9 mouse cellular contexts compared by ENCODE assay signal in genomic region chr10:8133451-8133952, GRCm38 (mm10).
A peak's percentile ranks its signal among the peaks of the same experiment; 100 is the strongest.
DNase-seq lines count a peak whose midpoint lies in the region; ATAC-seq and TF ChIP-seq lines count a peak whose summit lies in the region.
"Had no signal": no experiment of that assay in that cellular context is flagged by ENCODE, and none has a peak within 500 bp of the region (broad histone marks: within the 10 kb centered on the region; RNA-seq: fewer than 3 reads in every experiment).

No protein-coding gene starts in this region.

- H3K9ac ChIP-seq in kidney, embryonic 15.5 days = no peak overlapping the region
- no peak overlapping the region for H3K9ac ChIP-seq in embryonic facial prominence, embryonic 11.5 days (replicated peaks; ENCODE audit: low read length)
- no peak overlapping the region for H3K9ac ChIP-seq in midbrain, postnatal 0 days (replicated peaks; ENCODE audit: low read length, poor library complexity, severe bottlenecking)
- H3K9ac ChIP-seq: liver, embryonic 15.5 days had no signal

- no peaks in the 10 kb centered on the region for H3K27me3 ChIP-seq in kidney, embryonic 15.5 days
- H3K27me3 ChIP-seq in embryonic facial prominence, embryonic 11.5 days (ENCODE audit: control insufficient read depth, insufficient read depth, low read length) = no peaks in the 10 kb centered on the region
- no peaks in the 10 kb centered on the region for H3K27me3 ChIP-seq in midbrain, postnatal 0 days (ENCODE audit: insufficient read depth, low read length)
- H3K27me3 ChIP-seq: liver, embryonic 15.5 days had no signal

- H3K4me3 ChIP-seq in kidney, embryonic 15.5 days (replicated peaks) = no peak overlapping the region
- no peak overlapping the region for H3K4me3 ChIP-seq in embryonic facial prominence, embryonic 11.5 days (ENCODE audit: low read depth, low read length)
- H3K4me3 ChIP-seq in midbrain, postnatal 0 days (ENCODE audit: low read depth, low read length) = no peak overlapping the region
- H3K4me3 ChIP-seq: liver, embryonic 15.5 days had no signal

- DNase-seq in kidney, postnatal 36 days = no peak
- DNase-seq in embryonic facial prominence, embryonic 11.5 days (ENCODE audit: low spot score) = peak; percentile 64
- DNase-seq in induced T-regulatory cell, adult 2 months (ENCODE audit: low read depth) = peak; percentile 14
- DNase-seq in midbrain, postnatal 0 days (ENCODE audit: low spot score) = peak; percentile 48
- DNase-seq in gastrocnemius, adult 18-20 months (ENCODE audit: low spot score) = no peak
- no peak for DNase-seq in right cerebral cortex, postnatal 4 days

- no peak; the same call in 1 of the 2 replicates for ATAC-seq in kidney, embryonic 15.5 days (replicated peaks; ENCODE audit: low FRiP score)
- peak; percentile 41; the same call in 1 of the 2 replicates for ATAC-seq in embryonic facial prominence, embryonic 11.5 days (replicated peaks; ENCODE audit: insufficient number of reproducible peaks, low FRiP score, low TSS enrichment, low read depth)
- ATAC-seq in midbrain, postnatal 0 days (ENCODE audit: low FRiP score) = peak; percentile 57; the same call in 1 of the 2 replicates
- ATAC-seq in megakaryocyte progenitor cell, adult 5-6 weeks (replicated peaks; ENCODE audit: poor library complexity) = no peak

- no peak for TF ChIP-seq CTCF in midbrain, postnatal 0 days (IDR thresholded peaks at IDR 0.05)

- peaks cover 23% of the 10 kb centered on the region; the same call in 1 of the 2 replicates for H3K4me1 ChIP-seq in kidney, embryonic 15.5 days
- no peaks in the 10 kb centered on the region; the same call in 1 of the 2 replicates for H3K4me1 ChIP-seq in embryonic facial prominence, embryonic 11.5 days (ENCODE audit: control insufficient read depth, insufficient read depth, low read length)
- H3K4me1 ChIP-seq in midbrain, postnatal 0 days (ENCODE audit: insufficient read depth, low read length) = no peaks in the 10 kb centered on the region

- H3K9me3 ChIP-seq in kidney, embryonic 15.5 days (replicated peaks) = no peaks in the 10 kb centered on the region
- H3K9me3 ChIP-seq in embryonic facial prominence, embryonic 11.5 days (replicated peaks; ENCODE audit: control insufficient read depth, low read length) = no peaks in the 10 kb centered on the region
- no peaks in the 10 kb centered on the region for H3K9me3 ChIP-seq in midbrain, postnatal 0 days (ENCODE audit: low read length)
- H3K9me3 ChIP-seq: liver, embryonic 15.5 days had no signal

- WGBS in kidney, embryonic 15.5 days = 47% methylated on average over 13 of the region's 13 CpGs
- WGBS in embryonic facial prominence, embryonic 11.5 days = 26% methylated on average over 13 of the region's 13 CpGs
- 9% methylated on average over 13 of the region's 13 CpGs for WGBS in midbrain, postnatal 0 days

- H3K4me2 ChIP-seq in kidney, embryonic 15.5 days = no peak overlapping the region
- no peak overlapping the region for H3K4me2 ChIP-seq in embryonic facial prominence, embryonic 11.5 days (ENCODE audit: low read depth, low read length)
- H3K4me2 ChIP-seq in midbrain, postnatal 0 days (ENCODE audit: low read depth, low read length, poor library complexity, severe bottlenecking) = 0 out of 2 replicates have a peak overlapping the region, but pooled peaks have one; percentile 20
- H3K4me2 ChIP-seq: liver, embryonic 15.5 days had no signal

- no peaks in the 10 kb centered on the region for H3K36me3 ChIP-seq in kidney, embryonic 15.5 days
- no peaks in the 10 kb centered on the region for H3K36me3 ChIP-seq in embryonic facial prominence, embryonic 11.5 days (replicated peaks; ENCODE audit: control insufficient read depth, insufficient read depth, low read depth, low read length)
- no peaks in the 10 kb centered on the region for H3K36me3 ChIP-seq in midbrain, postnatal 0 days (ENCODE audit: insufficient read depth, low read length)
- H3K36me3 ChIP-seq: liver, embryonic 15.5 days had no signal

- H3K27ac ChIP-seq in kidney, embryonic 15.5 days = 0 out of 2 replicates have a peak overlapping the region, but pooled peaks have one; percentile 13
- no peak overlapping the region for H3K27ac ChIP-seq in embryonic facial prominence, embryonic 11.5 days (replicated peaks; ENCODE audit: low read depth, low read length)
- no peak overlapping the region for H3K27ac ChIP-seq in midbrain, postnatal 0 days (ENCODE audit: low read depth, low read length)
- H3K27ac ChIP-seq: liver, embryonic 15.5 days had no signal

Comparison
In these comparisons a context has a peak if more than half of its experiments do, and no peak if none do; other contexts are left out.
1. ATAC-seq: peak in embryonic facial prominence, embryonic 11.5 days (single experiment) and midbrain, postnatal 0 days (single experiment); none in kidney, embryonic 15.5 days (single experiment) and megakaryocyte progenitor cell, adult 5-6 weeks (single experiment).
2. DNase-seq: peak in embryonic facial prominence, embryonic 11.5 days (single experiment), induced T-regulatory cell, adult 2 months (single experiment) and midbrain, postnatal 0 days (single experiment); none in kidney, postnatal 36 days (0 of 2), gastrocnemius, adult 18-20 months (single experiment) and right cerebral cortex, postnatal 4 days (single experiment).